Mouse (Mus musculus) kidney, postnatal 0 days (tissue): Measurements from ENCODE around the gene Cryba4. TPM values are rescaled to one million over a fixed set of nuclear protein-coding genes. Genes with fewer than 3 reads are reported as not detected.

ENCODE experiments used
- ATAC-seq: fragments of 200-750 bp; cut with Nextera tagmentation; replicated peaks from 2 replicates; pipeline ENCODE4 v1.8.0; 2017; ENCODE audit warnings: low read depth, moderate number of reproducible peaks, moderate TSS enrichment, moderate library complexity; ENCODE audit not compliant: low FRiP score
- DNase-seq: peaks from one replicate; pipeline ENCODE4 v3.0.0-alpha.2; 2016; ENCODE audit warnings: low spot score
- H3K27ac ChIP-seq: fragments of 300-500 bp; sonication (generic); 2 replicates; pipeline ENCODE4 v1.5.1; 2014; ENCODE audit warnings: mild to moderate bottlenecking
- H3K27me3 ChIP-seq: fragments of 300-500 bp; sonication (generic); 2 replicates; pipeline ENCODE4 v1.6.1; 2014; ENCODE audit warnings: low read length, mixed read lengths; ENCODE audit not compliant: insufficient read depth
- H3K36me3 ChIP-seq: fragments of 300-500 bp; sonication (generic); 2 replicates; pipeline ENCODE4 v1.6.1; 2014; ENCODE audit warnings: low read length, mixed read lengths; ENCODE audit not compliant: insufficient read depth
- H3K4me1 ChIP-seq: fragments of 300-500 bp; sonication (generic); replicated peaks from 2 replicates; pipeline ENCODE4 v1.6.1; 2014; ENCODE audit warnings: antibody characterized with exemption, low read length, mixed read lengths; ENCODE audit not compliant: insufficient read depth
- H3K4me2 ChIP-seq: fragments of 300-500 bp; sonication (generic); 2 replicates; pipeline ENCODE4 v1.6.1; 2014; ENCODE audit warnings: mild to moderate bottlenecking, low read length, moderate library complexity, mixed read lengths
- H3K4me3 ChIP-seq: fragments of 300-500 bp; sonication (generic); replicated peaks from 2 replicates; pipeline ENCODE4 v1.5.1; 2014; ENCODE audit warnings: low read depth, low read length
- H3K9ac ChIP-seq: fragments of 300-500 bp; sonication (generic); 2 replicates; pipeline ENCODE4 v1.6.1; 2014; ENCODE audit warnings: low read depth, low read length
- H3K9me3 ChIP-seq: fragments of 300-500 bp; sonication (generic); replicated peaks from 2 replicates; pipeline ENCODE4 v1.6.1; 2016; ENCODE audit warnings: low read length, inconsistent platforms, mixed read lengths
- CTCF ChIP-seq: IDR thresholded peaks from 2 replicates; pipeline ENCODE4 v1.5.1; 2016; ENCODE audit warnings: antibody characterized with exemption, low read depth, mild to moderate bottlenecking, moderate library complexity
- WGBS: fragments of 180-500 bp; shearing (Covaris S2); extraction: QIAGEN DNeasy Blood & Tissue Kit; methylation state at CpG from one replicate; pipeline ENCODE4 v1.1.7; 2014; 5-methylcytosine and 5-hydroxymethylcytosine counted together
- polyA plus RNA-seq: library from polyadenylated mRNA; unstranded; fragments of >200 nt; fragmentation: Nextera tagmentation; extraction: Ambion mirVana; gene quantifications from 2 replicates; pipeline ENCODE4 v1.2.1, GENCODE M21; 2015

Cryba4 gene
- polyA plus RNA-seq, 1 experiment from 2014 or later, result 0.58 TPM

- no peak for ATAC-seq
- no peak overlapping the region for H3K4me3 ChIP-seq
- no peaks in the 10 kb centered on the region for H3K27me3 ChIP-seq
- peaks cover 25% of the 10 kb centered on the region for H3K4me1 ChIP-seq
- DNase-seq, result no peak
- peak overlapping the region; percentile 19 for H3K4me2 ChIP-seq
- WGBS, result 70% methylated on average over 17 of the region's 17 CpGs
- TF ChIP-seq CTCF, result no peak
- H3K9me3 ChIP-seq, result no peaks in the 10 kb centered on the region
- no peaks in the 10 kb centered on the region for H3K36me3 ChIP-seq
- H3K9ac ChIP-seq, result 0 out of 2 replicates have a peak overlapping the region, but pooled peaks have one; percentile 27
- H3K27ac ChIP-seq, result 0 out of 2 replicates have a peak overlapping the region, but pooled peaks have one; percentile 31
These were observed 27.1 kb upstream of the Cryba4 start for GRCm38 (mm10) chr5:112279181-112280021.

- ATAC-seq (no peak), DNase-seq (no peak)
- no peaks in the 10 kb centered on the region for H3K27me3 ChIP-seq
- peak overlapping the region; percentile 76 for H3K4me3 ChIP-seq
- H3K9me3 ChIP-seq, result no peaks in the 10 kb centered on the region
- peak overlapping the region; percentile 80; the same call in 1 of the 2 replicates for H3K9ac ChIP-seq
- 67% methylated on average over 11 of the region's 11 CpGs for WGBS
- H3K4me1 ChIP-seq, result peaks cover 27% of the 10 kb centered on the region
- H3K4me2 ChIP-seq, result peak overlapping the region; percentile 88
- no peak overlapping the region for H3K27ac ChIP-seq
- H3K36me3 ChIP-seq, result no peaks in the 10 kb centered on the region
- no peak for TF ChIP-seq CTCF
These were observed 25.7 kb upstream of the Cryba4 start for GRCm38 (mm10) chr5:112277906-112278470.

GRCm38 (mm10) chr5:112276907-112277348 is 24.6 kb upstream of the Cryba4 start:
- H3K9ac ChIP-seq, result peak overlapping the region; percentile 80
- no peaks in the 10 kb centered on the region for H3K27me3 ChIP-seq
- peak overlapping the region; percentile 88 for H3K4me2 ChIP-seq
- peak overlapping the region; percentile 76 for H3K4me3 ChIP-seq
- no peaks in the 10 kb centered on the region for H3K9me3 ChIP-seq
- ATAC-seq (peak; percentile 19), DNase-seq (no peak)
- no peak for TF ChIP-seq CTCF
- peaks cover 27% of the 10 kb centered on the region for H3K4me1 ChIP-seq
- H3K36me3 ChIP-seq, result no peaks in the 10 kb centered on the region
- H3K27ac ChIP-seq, result peak overlapping the region; percentile 85
- WGBS, result under 1% methylated on average over 24 of the region's 24 CpGs

- Histone ChIP-seq H3K4me2 (peak within 1 kb of the TSS; percentile 88), H3K36me3 (no peaks in the 10 kb centered on the region), H3K4me3 (peak within 1 kb of the TSS; percentile 76), H3K27me3 (no peaks in the 10 kb centered on the region), H3K4me1 (peaks cover 27% of the 10 kb centered on the region), H3K9ac (peak within 1 kb of the TSS; percentile 80), H3K27ac (peak within 1 kb of the TSS; percentile 85), H3K9me3 (no peaks in the 10 kb centered on the region)
- TF ChIP-seq CTCF, result peak; percentile 26; the same call in 1 of the 2 replicates
- peak; percentile 100 for DNase-seq
- under 1% methylated on average over 62 of the region's 62 CpGs for WGBS
- peak; percentile 92 for ATAC-seq
These were observed 24.1 kb upstream of the Cryba4 start, which contains the start of gene Tpst2 for GRCm38 (mm10) chr5:112276267-112276873. Tpst2 (plus strand) TSS chr5:112276691.

GRCm38 (mm10) chr5:112275021-112275804 is 22.9 kb upstream of the Cryba4 start:
- no peak for DNase-seq

More at GRCm38 (mm10) chr5:112275021-112275804, 22.9 kb upstream of the Cryba4 start:
- Histone ChIP-seq H3K4me1 (peaks cover 22% of the 10 kb centered on the region), H3K27me3 (no peaks in the 10 kb centered on the region), H3K36me3 (no peaks in the 10 kb centered on the region), H3K9me3 (no peaks in the 10 kb centered on the region), H3K27ac (0 out of 2 replicates have a peak overlapping the region, but pooled peaks have one; percentile 13), H3K9ac (no peak overlapping the region), H3K4me3 (no peak overlapping the region), H3K4me2 (peak overlapping the region; percentile 64)
- TF ChIP-seq CTCF, result no peak
- 26% methylated on average over 4 of the region's 4 CpGs for WGBS
- no peak for ATAC-seq
